Mouse (Mus musculus) E14TG2a.4 (cell line): ENCODE data around the gene Cldnd1.

Source experiments
- CTCF ChIP-seq: conservative IDR thresholded peaks from 2 replicates; pipeline ENCODE4 v1.5.1; 2014; ENCODE audit warnings: low read length
- POU5F1 ChIP-seq: IDR thresholded peaks from 2 replicates; pipeline ENCODE4 v1.6.1; 2014; ENCODE audit warnings: low read length, borderline replicate concordance

DNA sequence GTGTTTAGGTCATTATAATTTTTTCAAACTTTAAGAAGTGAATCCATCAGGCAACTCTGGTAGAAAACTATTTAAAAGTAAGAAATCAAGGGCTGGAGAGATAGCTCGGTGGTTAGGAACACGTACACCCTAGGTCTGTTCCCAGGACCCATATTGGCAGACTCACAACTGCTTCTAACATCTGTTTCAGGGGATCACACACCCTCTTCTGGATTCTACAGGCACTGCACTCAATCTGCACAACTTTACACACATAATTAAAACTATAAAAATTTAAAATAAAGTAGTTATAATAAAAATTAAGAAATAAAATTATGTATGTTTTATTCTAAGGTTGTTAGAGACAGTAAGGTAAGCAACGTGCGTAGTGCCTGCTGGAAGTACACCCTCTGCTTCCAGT, 10.5 kb downstream of the Cldnd1 start:
- peak; percentile 16; the same call in 1 of the 2 replicates for TF ChIP-seq CTCF
- TF ChIP-seq POU5F1, result no peak
